Mouse (Mus musculus) intestine, embryonic 15.5 days (tissue): ENCODE measurements around the gene Mpped2. TPM values are rescaled to one million over a fixed set of nuclear protein-coding genes. Genes with fewer than 3 reads are reported as not detected.
A peak's percentile ranks its signal among the peaks of the same experiment; 100 is the strongest.

Source experiments
- ATAC-seq: fragments of 200-750 bp; cut with Nextera tagmentation; 2 replicates; pipeline ENCODE4 v1.8.0; 2017; ENCODE audit warnings: moderate TSS enrichment, moderate library complexity
- H3K27ac ChIP-seq: fragments of 300-500 bp; sonication (generic); 2 replicates; pipeline ENCODE4 v1.5.1; 2015; ENCODE audit warnings: mild to moderate bottlenecking, inconsistent platforms
- H3K27me3 ChIP-seq: fragments of 300-500 bp; sonication (generic); replicated peaks from 2 replicates; pipeline ENCODE4 v1.6.1; 2015; ENCODE audit warnings: inconsistent platforms
- H3K36me3 ChIP-seq: fragments of 300-500 bp; sonication (generic); 2 replicates; pipeline ENCODE4 v1.6.1; 2015; ENCODE audit warnings: inconsistent platforms
- H3K4me1 ChIP-seq: fragments of 300-500 bp; sonication (generic); replicated peaks from 2 replicates; pipeline ENCODE4 v1.6.1; 2015; ENCODE audit warnings: inconsistent platforms
- H3K4me2 ChIP-seq: fragments of 300-500 bp; sonication (generic); replicated peaks from 2 replicates; pipeline ENCODE4 v1.6.1; 2015; ENCODE audit warnings: mild to moderate bottlenecking, inconsistent platforms
- H3K4me3 ChIP-seq: fragments of 300-500 bp; sonication (generic); replicated peaks from 2 replicates; pipeline ENCODE4 v1.5.1; 2015; ENCODE audit warnings: inconsistent platforms
- H3K9ac ChIP-seq: fragments of 300-500 bp; sonication (generic); 2 replicates; pipeline ENCODE4 v1.6.1; 2015; ENCODE audit warnings: inconsistent platforms
- H3K9me3 ChIP-seq: fragments of 300-500 bp; sonication (generic); 2 replicates; pipeline ENCODE4 v1.6.1; 2016; ENCODE audit warnings: inconsistent platforms
- WGBS: fragments of 180-500 bp; shearing (Covaris S2); methylation state at CpG from one replicate; pipeline ENCODE4 v1.1.7; 2015; 5-methylcytosine and 5-hydroxymethylcytosine counted together
- polyA plus RNA-seq: library from polyadenylated mRNA; unstranded; fragments of >200 nt; fragmentation: Nextera tagmentation; extraction: Ambion mirVana; gene quantifications from 2 replicates; pipeline ENCODE4 v1.2.1, GENCODE M21; 2015

Mpped2 gene
- polyA plus RNA-seq, 1 experiment from 2014 or later = 28.6 TPM

GRCm38 (mm10) chr2:106829420-106829819 is 136.4 kb downstream of the Mpped2 start:
- Histone ChIP-seq H3K27ac (no peak overlapping the region), H3K27me3 (no peaks in the 10 kb centered on the region), H3K9me3 (no peaks in the 10 kb centered on the region), H3K4me3 (no peak overlapping the region), H3K9ac (no peak overlapping the region), H3K4me2 (no peak overlapping the region), H3K36me3 (no peaks in the 10 kb centered on the region), H3K4me1 (no peaks in the 10 kb centered on the region)
- whole genome bisulfite sequencing = 65% methylated on average over 4 of the region's 4 CpGs
- no peak for ATAC-seq

- no peak overlapping the region for H3K27ac ChIP-seq
- H3K9me3 ChIP-seq = no peaks in the 10 kb centered on the region
- H3K9ac ChIP-seq = no peak overlapping the region
- H3K4me3 ChIP-seq = no peak overlapping the region
- 73% methylated on average over 2 of the region's 2 CpGs for WGBS
- H3K27me3 ChIP-seq = no peaks in the 10 kb centered on the region
- H3K4me2 ChIP-seq = no peak overlapping the region
- no peak for ATAC-seq
- H3K36me3 ChIP-seq = no peaks in the 10 kb centered on the region
- 0 out of 2 replicates have a peak, but pooled peaks cover 4% of the 10 kb centered on the region for H3K4me1 ChIP-seq
These were observed 139.5 kb downstream of the Mpped2 start for GRCm38 (mm10) chr2:106832577-106832976.

GRCm38 (mm10) chr2:106833212-106833611 is 140.1 kb downstream of the Mpped2 start:
- no peak overlapping the region for H3K9ac ChIP-seq
- no peak overlapping the region for H3K4me3 ChIP-seq
- no peaks in the 10 kb centered on the region for H3K9me3 ChIP-seq
- 0 out of 2 replicates have a peak, but pooled peaks cover 8% of the 10 kb centered on the region for H3K4me1 ChIP-seq
- no peaks in the 10 kb centered on the region for H3K36me3 ChIP-seq
- WGBS = 91% methylated on average over 5 of the region's 5 CpGs
- no peaks in the 10 kb centered on the region for H3K27me3 ChIP-seq
- no peak overlapping the region for H3K4me2 ChIP-seq
- no peak for ATAC-seq
- no peak overlapping the region for H3K27ac ChIP-seq

DNA sequence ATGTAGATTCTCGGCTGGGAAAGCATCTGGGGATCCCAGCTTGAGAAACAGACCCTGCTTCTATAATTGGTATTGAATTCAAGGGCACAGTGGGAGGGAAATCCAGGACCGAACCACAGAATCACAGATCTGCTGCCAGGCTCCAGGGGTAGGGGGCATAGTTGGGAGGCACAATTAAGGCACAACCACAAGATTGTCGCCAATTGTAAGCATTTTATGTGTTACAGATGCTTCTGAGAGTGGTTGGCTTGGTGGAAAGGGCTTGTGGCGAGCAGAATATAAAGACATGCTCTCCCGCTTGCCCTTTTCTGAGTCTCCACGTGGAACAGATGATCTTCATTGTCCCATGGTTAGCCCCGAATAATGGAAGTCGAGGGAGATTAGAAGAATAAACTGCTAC is 142.3 kb downstream of the Mpped2 start:
- WGBS = 84% methylated on average over 8 of the region's 8 CpGs
- Histone ChIP-seq H3K27me3 (no peaks in the 10 kb centered on the region), H3K9ac (no peak overlapping the region), H3K4me1 (0 out of 2 replicates have a peak, but pooled peaks cover 8% of the 10 kb centered on the region), H3K4me2 (no peak overlapping the region), H3K27ac (no peak overlapping the region), H3K36me3 (no peaks in the 10 kb centered on the region), H3K4me3 (no peak overlapping the region), H3K9me3 (no peaks in the 10 kb centered on the region)
- no peak for ATAC-seq

GRCm38 (mm10) chr2:106837241-106837640 is 144.2 kb downstream of the Mpped2 start:
- Histone ChIP-seq H3K36me3 (no peaks in the 10 kb centered on the region), H3K9me3 (no peaks in the 10 kb centered on the region), H3K4me2 (no peak overlapping the region), H3K9ac (no peak overlapping the region), H3K4me3 (no peak overlapping the region), H3K27me3 (no peaks in the 10 kb centered on the region), H3K27ac (no peak overlapping the region), H3K4me1 (0 out of 2 replicates have a peak, but pooled peaks cover 8% of the 10 kb centered on the region)
- 68% methylated on average over 4 of the region's 4 CpGs for WGBS
- no peak for ATAC-seq

DNA sequence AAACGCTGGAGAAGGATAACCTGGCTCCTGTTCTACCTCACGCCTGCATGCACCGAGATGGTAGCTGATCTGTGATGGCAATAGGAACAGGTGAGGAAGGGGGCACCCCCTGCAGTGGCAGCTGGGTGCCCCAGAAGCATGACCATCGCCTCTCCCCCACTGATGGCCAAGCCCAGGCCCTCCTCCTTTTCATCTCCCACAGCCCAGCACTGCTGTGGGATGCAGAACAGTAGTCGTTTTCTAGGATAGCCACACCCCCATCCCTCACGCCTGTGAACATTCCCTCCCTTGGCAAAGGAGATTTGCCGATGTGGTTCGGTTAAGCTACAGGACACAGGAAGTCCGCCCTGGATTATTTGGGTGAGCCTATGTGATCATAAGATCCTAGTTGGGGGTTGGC is 151.1 kb downstream of the Mpped2 start:
- H3K4me2 ChIP-seq = 0 out of 2 replicates have a peak overlapping the region, but pooled peaks have one; percentile 9
- no peaks in the 10 kb centered on the region for H3K36me3 ChIP-seq
- WGBS = 60% methylated on average over 9 of the region's 9 CpGs
- H3K9me3 ChIP-seq = no peaks in the 10 kb centered on the region
- no peak overlapping the region for H3K9ac ChIP-seq
- H3K4me1 ChIP-seq = peaks cover 12% of the 10 kb centered on the region
- H3K27me3 ChIP-seq = no peaks in the 10 kb centered on the region
- H3K27ac ChIP-seq = 0 out of 2 replicates have a peak overlapping the region, but pooled peaks have one; percentile 17
- H3K4me3 ChIP-seq = no peak overlapping the region
- ATAC-seq = peak; percentile 67

GRCm38 (mm10) chr2:106844766-106845678 is 152.0 kb downstream of the Mpped2 start:
- H3K27me3 ChIP-seq = no peaks in the 10 kb centered on the region
- no peak overlapping the region for H3K27ac ChIP-seq
- WGBS = 40% methylated on average over 10 of the region's 10 CpGs

DNA sequence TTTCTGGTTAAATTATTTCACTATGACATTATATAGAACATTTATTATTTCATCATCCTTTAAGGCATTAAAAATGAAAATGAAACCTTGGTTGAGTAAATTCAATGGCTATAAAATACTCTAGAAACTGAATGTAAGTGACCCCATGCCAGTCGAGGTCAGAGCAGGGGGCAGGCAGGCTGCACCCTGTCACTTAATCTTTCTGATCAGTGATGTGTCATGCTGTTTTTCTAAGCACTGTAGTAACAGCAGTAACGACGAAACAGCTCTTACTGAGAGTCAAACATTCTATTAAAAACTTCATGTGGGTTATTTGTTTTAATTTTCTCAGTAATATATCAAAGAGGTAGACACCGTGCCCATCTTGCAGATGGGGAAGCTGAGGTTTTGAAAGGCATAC is 153.4 kb downstream of the Mpped2 start:
- ATAC-seq = no peak
- Histone ChIP-seq H3K4me1 (peaks cover 12% of the 10 kb centered on the region), H3K9me3 (no peaks in the 10 kb centered on the region), H3K4me2 (no peak overlapping the region), H3K36me3 (no peaks in the 10 kb centered on the region), H3K9ac (no peak overlapping the region), H3K27me3 (no peaks in the 10 kb centered on the region), H3K27ac (no peak overlapping the region), H3K4me3 (no peak overlapping the region)
- WGBS = 51% methylated on average over 4 of the region's 4 CpGs

More at GRCm38 (mm10) chr2:106844766-106845678, 152.0 kb downstream of the Mpped2 start:
- Histone ChIP-seq H3K9me3 (no peaks in the 10 kb centered on the region), H3K36me3 (no peaks in the 10 kb centered on the region), H3K4me1 (peaks cover 12% of the 10 kb centered on the region), H3K9ac (no peak overlapping the region), H3K4me2 (0 out of 2 replicates have a peak overlapping the region, but pooled peaks have one; percentile 9), H3K4me3 (no peak overlapping the region)
- peak; percentile 68; the same call in 1 of the 2 replicates for ATAC-seq

DNA sequence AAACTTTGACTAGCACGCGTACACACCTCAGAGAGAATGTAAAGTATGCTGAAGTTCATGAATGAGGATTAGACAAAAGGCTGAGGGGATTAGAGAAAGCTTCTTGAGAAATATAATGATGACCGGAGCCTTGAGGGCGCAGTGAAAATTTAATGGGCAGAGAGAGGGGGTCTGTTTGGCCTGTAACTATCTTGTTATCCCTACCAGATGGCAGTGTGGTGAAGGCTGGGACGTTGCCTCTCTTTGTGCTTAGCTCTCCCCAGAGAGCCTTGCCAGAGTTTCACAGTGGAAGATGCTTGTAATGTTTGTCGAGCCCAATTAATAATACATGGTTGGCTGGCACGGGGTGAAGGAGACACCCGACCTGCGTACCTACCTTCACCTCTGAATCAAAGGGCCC is 156.3 kb downstream of the Mpped2 start:
- 78% methylated on average over 9 of the region's 9 CpGs for WGBS
- H3K27me3 ChIP-seq = no peaks in the 10 kb centered on the region
- no peak for ATAC-seq
- no peak overlapping the region for H3K4me3 ChIP-seq
- H3K9me3 ChIP-seq = no peaks in the 10 kb centered on the region
- H3K4me1 ChIP-seq = peaks cover 7% of the 10 kb centered on the region
- H3K4me2 ChIP-seq = no peak overlapping the region
- no peak overlapping the region for H3K9ac ChIP-seq
- H3K27ac ChIP-seq = no peak overlapping the region
- no peaks in the 10 kb centered on the region for H3K36me3 ChIP-seq

GRCm38 (mm10) chr2:106851515-106851914 is 158.4 kb downstream of the Mpped2 start:
- H3K9me3 ChIP-seq = no peaks in the 10 kb centered on the region
- no peak overlapping the region for H3K27ac ChIP-seq
- 77% methylated on average over 8 of the region's 8 CpGs for WGBS
- H3K36me3 ChIP-seq = no peaks in the 10 kb centered on the region
- peaks cover 19% of the 10 kb centered on the region for H3K4me1 ChIP-seq
- no peak overlapping the region for H3K9ac ChIP-seq
- ATAC-seq = no peak
- no peaks in the 10 kb centered on the region for H3K27me3 ChIP-seq
- H3K4me3 ChIP-seq = no peak overlapping the region
- H3K4me2 ChIP-seq = no peak overlapping the region

DNA sequence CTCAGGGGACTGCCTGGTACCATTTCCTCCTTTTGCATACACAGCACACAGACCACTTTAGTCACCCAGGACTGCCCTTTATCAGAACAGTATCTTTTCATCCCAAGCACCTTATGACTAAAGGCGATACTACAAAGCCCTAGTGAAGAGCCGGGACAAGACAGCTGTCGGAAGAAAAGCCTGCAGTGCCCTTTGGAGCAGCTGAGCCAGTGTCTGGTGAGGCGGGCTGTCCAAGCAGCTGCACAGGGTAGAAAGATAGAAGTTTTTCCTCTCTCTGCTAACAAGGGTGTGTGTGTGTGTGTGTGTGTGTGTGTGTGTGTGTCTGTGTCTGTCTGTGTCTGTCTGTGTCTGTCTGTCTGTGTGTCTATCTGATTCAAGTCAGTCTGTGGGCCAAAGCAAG is 161.1 kb downstream of the Mpped2 start:
- ATAC-seq = no peak; the same call in 1 of the 2 replicates
- Histone ChIP-seq H3K27ac (no peak overlapping the region), H3K9ac (no peak overlapping the region), H3K36me3 (no peaks in the 10 kb centered on the region), H3K9me3 (no peaks in the 10 kb centered on the region), H3K4me2 (no peak overlapping the region), H3K4me1 (peaks cover 30% of the 10 kb centered on the region), H3K4me3 (no peak overlapping the region), H3K27me3 (no peaks in the 10 kb centered on the region)
- 43% methylated on average over 4 of the region's 4 CpGs for WGBS

DNA sequence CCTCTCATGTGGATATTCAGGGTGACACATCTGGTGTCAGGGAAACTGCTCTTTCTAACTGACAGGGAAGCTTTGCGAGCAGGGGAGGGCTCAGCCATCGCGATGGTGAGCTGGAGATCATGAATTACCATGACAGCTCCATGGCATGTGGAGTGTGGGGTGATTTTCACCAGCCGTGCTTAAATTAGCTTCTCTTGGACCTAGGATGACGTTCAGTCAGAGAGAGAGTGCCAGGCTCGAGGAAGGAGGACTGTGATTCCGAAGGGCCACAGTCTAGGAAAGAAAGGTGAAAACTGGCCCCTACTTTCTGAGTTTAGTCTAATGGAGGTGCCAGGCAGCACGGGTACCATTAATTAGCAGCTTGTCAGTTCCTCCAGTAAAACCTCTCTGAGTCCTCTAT is 161.7 kb downstream of the Mpped2 start:
- ATAC-seq = no peak; the same call in 1 of the 2 replicates
- H3K4me2 ChIP-seq = peak overlapping the region; percentile 37; the same call in 1 of the 2 replicates
- H3K36me3 ChIP-seq = no peaks in the 10 kb centered on the region
- no peak overlapping the region for H3K27ac ChIP-seq
- H3K4me3 ChIP-seq = no peak overlapping the region
- peaks cover 30% of the 10 kb centered on the region for H3K4me1 ChIP-seq
- no peaks in the 10 kb centered on the region for H3K9me3 ChIP-seq
- 42% methylated on average over 8 of the region's 8 CpGs for WGBS
- H3K9ac ChIP-seq = no peak overlapping the region
- H3K27me3 ChIP-seq = no peaks in the 10 kb centered on the region
